Mouse (Mus musculus) embryo, embryonic 11.5 days (tissue): ENCODE results near the gene Cpsf6.

Experiments
- DNase-seq: peaks from one replicate; pipeline ENCODE4 v3.0.0-alpha.2; 2012; ENCODE audit warnings: low read depth, low spot score

The Cpsf6 gene

GRCm38 (mm10) chr10:117335649-117336048 is 44.2 kb downstream of the Cpsf6 start:
- no peak for DNase-seq

- DNase-seq: no peak
Measured at GRCm38 (mm10) chr10:117330521-117330920, 49.3 kb downstream of the Cpsf6 start.

- DNase-seq: no peak
Measured at GRCm38 (mm10) chr10:117323782-117324181, 56.0 kb downstream of the Cpsf6 start.

- no peak for DNase-seq
Measured at GRCm38 (mm10) chr10:117322630-117323029, 57.2 kb downstream of the Cpsf6 start.

DNA sequence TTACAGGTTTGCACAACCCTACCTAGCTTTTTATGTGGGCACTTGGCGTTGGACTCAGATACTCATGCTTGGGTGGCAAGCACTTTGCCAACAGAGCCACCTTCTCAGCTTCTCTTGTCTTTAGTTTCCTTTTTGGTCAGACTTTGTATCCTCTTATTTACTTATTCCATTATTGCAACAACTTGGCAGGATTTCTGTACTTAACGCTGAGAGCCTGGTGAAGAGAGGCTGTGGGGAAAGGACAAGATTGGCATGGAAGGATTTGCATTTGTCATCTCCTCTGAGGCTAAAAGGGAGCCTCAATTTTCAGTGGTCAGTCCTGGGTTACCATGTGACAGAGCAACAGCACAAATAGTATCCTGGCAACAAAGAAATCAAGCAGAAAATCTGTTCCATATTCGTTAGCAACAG is 59.2 kb downstream of the Cpsf6 start:
- DNase-seq: no peak

- DNase-seq: no peak
Measured at GRCm38 (mm10) chr10:117316391-117316790, 63.4 kb downstream of the Cpsf6 start.

DNA sequence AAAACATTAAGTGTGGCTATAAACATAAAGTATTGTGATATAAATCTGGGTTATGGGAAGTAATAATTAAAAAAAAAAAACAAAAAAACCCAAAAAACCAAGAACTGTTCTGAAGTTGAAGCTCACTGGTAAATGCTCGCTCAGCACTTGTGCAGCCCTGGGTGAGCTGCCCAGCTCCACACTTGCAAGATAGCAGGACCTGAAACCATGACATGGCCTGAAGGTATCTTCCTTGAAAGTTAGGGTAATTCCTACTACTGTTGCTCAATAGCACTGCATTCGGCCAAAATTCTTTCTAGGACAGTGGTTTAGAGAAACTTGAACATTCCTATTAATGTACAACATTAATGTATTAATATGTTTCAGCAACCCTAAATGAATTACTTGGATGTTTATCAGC is 66.7 kb downstream of the Cpsf6 start:
- no peak for DNase-seq

DNA sequence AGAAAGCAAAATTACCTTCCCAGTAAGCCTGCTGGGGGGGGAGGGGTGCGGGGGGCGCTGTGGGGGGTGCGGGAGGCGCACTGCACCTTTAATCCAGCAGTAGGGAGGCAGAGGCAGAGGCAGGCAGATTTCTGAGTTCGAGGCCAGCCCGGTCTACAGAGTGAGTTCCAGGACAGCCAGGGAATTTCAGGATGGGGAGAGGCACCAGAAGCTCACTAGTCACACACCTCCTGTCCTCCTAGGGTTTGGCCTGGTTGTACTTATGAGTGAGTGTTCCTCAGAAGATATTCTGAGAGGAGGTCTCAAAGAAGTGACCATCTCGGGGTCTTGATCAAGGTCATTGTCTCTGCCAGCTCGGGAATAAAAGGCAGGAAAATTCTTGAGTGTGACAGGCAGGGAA is 67.6 kb downstream of the Cpsf6 start:
- no peak for DNase-seq

DNA sequence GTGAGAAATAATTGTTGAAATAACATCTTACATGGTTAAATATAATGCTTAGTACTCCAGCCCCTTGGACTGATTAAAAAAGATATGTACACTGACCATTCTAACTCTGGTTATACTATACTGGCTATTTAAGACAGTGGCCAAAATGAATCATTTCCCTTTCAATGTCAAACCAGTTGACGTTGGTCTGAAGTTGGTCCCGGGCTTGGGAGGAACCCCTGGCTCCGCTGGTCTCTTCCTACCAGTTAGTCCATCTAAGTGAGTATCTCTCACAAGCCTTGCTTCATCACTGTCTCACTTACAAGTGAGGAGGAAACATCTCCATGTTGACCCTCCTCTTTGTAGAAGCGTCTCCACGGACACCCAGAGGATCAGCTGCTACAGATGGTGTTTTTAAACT is 75.4 kb downstream of the Cpsf6 start:
- DNase-seq: no peak

DNA sequence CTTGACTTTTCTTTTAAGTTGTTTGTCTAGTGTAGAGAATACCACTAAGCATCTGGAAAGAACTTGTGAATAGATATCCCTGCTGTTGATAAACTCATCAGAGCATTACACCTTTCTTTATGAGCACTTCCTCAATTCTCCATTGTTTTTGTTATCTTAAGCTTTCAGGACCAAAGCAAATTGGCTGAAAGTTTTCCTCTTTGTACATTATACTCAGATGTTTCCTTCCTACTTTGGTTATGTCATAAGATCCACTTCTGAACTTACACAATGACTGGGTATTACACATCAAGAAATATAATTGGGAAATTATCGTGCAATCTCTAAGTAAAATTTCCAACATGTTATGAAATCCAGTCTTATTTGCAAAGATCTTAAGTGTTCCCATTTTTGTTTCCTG is 78.1 kb downstream of the Cpsf6 start:
- DNase-seq: no peak

DNA sequence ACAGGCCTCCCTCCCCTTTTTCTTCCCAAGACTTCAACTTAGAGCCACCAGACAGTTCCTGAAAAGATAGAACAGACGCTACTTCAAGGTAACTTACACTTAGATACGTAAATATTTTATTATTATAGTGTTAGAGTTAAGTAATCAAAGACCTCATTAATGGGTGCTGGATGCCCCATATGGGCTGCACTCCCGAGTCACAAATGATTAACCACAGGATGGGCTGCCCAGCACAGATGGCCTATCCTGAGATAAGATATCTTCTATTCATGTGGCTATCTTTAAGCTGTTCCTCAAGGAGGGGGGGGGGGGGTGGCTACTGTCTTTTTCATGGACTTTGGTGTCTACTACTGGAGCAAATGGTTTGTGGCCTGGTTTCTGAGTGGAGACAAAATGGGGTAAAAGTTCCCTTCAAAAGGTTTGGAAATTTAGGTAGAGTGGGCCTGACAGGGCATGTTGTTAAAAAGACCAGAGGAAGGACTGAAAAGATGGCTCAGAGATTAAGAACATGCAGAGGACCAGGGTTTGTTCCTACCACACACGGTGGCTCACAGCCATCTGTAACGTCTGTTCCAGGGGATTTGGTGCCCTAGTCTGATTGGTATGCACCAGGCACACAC is 79.8 kb downstream of the Cpsf6 start:
- DNase-seq: no peak

DNA sequence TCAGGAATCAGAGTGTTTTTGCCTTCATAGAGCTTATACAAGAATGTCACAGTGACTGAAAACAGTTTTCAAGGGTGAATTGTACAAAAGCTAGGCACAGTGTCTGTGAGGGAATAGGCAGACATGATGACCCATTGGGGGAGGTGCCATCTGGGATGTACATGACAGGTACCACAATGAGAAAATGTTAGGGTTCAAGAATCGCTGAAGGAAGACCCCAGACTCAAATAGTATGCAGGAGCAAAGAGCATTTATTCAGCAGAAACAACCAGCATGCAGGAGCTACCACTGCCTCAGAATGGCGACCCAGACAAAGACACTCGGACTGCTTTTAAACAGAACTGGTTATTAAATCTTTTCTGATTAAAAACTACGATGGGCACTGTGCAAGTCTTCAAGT is 80.7 kb downstream of the Cpsf6 start:
- no peak for DNase-seq

- DNase-seq: no peak
Measured at GRCm38 (mm10) chr10:117298336-117298735, 81.5 kb downstream of the Cpsf6 start.
